Mouse (Mus musculus): ENCODE data around the gene Efcab3.
A peak's percentile ranks its signal among the peaks of the same experiment; 100 is the strongest.
"Not testable (repeated sequence)": the region's sequence is repeated elsewhere in the genome, so short reads cannot be mapped to it uniquely, and the experiment has no call there.

Efcab3 gene

GRCm38 (mm10) chr11:105063292-105063691 lies at the start of gene Efcab3:
Efcab3 (plus strand) TSS chr11:105063592.
- DNase-seq (ENCODE audit: extremely low spot score), result no peak

- DNase-seq (ENCODE audit: extremely low spot score), result no peak
Observed at GRCm38 (mm10) chr11:105021071-105021470, 42.3 kb upstream of the Efcab3 start.

- no peak for DNase-seq (ENCODE audit: extremely low spot score)
Observed at GRCm38 (mm10) chr11:105028744-105029348, 34.5 kb upstream of the Efcab3 start.

GRCm38 (mm10) chr11:105029525-105029924 lies 33.9 kb upstream of the Efcab3 start:
- DNase-seq (ENCODE audit: extremely low spot score), result no peak

GRCm38 (mm10) chr11:105030229-105030628 lies 33.2 kb upstream of the Efcab3 start:
- no peak for DNase-seq (ENCODE audit: extremely low spot score)

GRCm38 (mm10) chr11:105031103-105031502 lies 32.3 kb upstream of the Efcab3 start:
- no peak for DNase-seq (ENCODE audit: extremely low spot score)

- DNase-seq (ENCODE audit: extremely low spot score), result no peak
Observed at GRCm38 (mm10) chr11:105035081-105035480, 28.3 kb upstream of the Efcab3 start.

GRCm38 (mm10) chr11:105112448-105112847 lies 49.1 kb downstream of the Efcab3 start:
- not testable (repeated sequence) for DNase-seq (ENCODE audit: extremely low spot score)

GRCm38 (mm10) chr11:105117814-105118213 lies 54.4 kb downstream of the Efcab3 start:
- DNase-seq (ENCODE audit: extremely low spot score), result no peak

- DNase-seq (ENCODE audit: extremely low spot score), result no peak
Observed at GRCm38 (mm10) chr11:105120551-105121061, 57.2 kb downstream of the Efcab3 start.

GRCm38 (mm10) chr11:105121792-105122191 lies 58.4 kb downstream of the Efcab3 start:
- not testable (repeated sequence) for DNase-seq (ENCODE audit: extremely low spot score)

- peak; percentile 49 for DNase-seq (ENCODE audit: extremely low spot score)
Observed at GRCm38 (mm10) chr11:105123986-105124385, 60.6 kb downstream of the Efcab3 start.

- peak; percentile 87 for DNase-seq (ENCODE audit: extremely low spot score)
Observed at GRCm38 (mm10) chr11:105125735-105126519, 62.5 kb downstream of the Efcab3 start, which contains the start of gene Mettl2. Mettl2 (plus strand) TSS chr11:105126425.

- no peak for DNase-seq (ENCODE audit: extremely low spot score)
Observed at GRCm38 (mm10) chr11:105126520-105127029, 63.2 kb downstream of the Efcab3 start.

GRCm38 (mm10) chr11:105135692-105136091 lies 72.3 kb downstream of the Efcab3 start:
- DNase-seq (ENCODE audit: extremely low spot score), result no peak

- not testable (repeated sequence) for DNase-seq (ENCODE audit: extremely low spot score)
Observed at GRCm38 (mm10) chr11:105137255-105137654, 73.9 kb downstream of the Efcab3 start.

GRCm38 (mm10) chr11:105140512-105140911 lies 77.1 kb downstream of the Efcab3 start:
- DNase-seq (ENCODE audit: extremely low spot score), result not testable (repeated sequence)

GRCm38 (mm10) chr11:105141115-105141514 lies 77.7 kb downstream of the Efcab3 start:
- no peak for DNase-seq (ENCODE audit: extremely low spot score)

- no peak for DNase-seq (ENCODE audit: extremely low spot score)
Observed at GRCm38 (mm10) chr11:105143564-105143963, 80.2 kb downstream of the Efcab3 start.

- DNase-seq (ENCODE audit: extremely low spot score), result no peak
Observed at GRCm38 (mm10) chr11:105144084-105144483, 80.7 kb downstream of the Efcab3 start.

- no peak for DNase-seq (ENCODE audit: extremely low spot score)
Observed at GRCm38 (mm10) chr11:105144508-105145210, 81.3 kb downstream of the Efcab3 start.

- DNase-seq (ENCODE audit: extremely low spot score), result no peak
Observed at GRCm38 (mm10) chr11:105145211-105145610, 81.8 kb downstream of the Efcab3 start.
